Mouse (Mus musculus) ovary, postnatal 36 days (tissue): Measurements from ENCODE around the gene Lrmp.
A peak's percentile ranks its signal among the peaks of the same experiment; 100 is the strongest.
"Not testable (repeated sequence)": the region's sequence is repeated elsewhere in the genome, so short reads cannot be mapped to it uniquely, and the experiment has no call there.

ENCODE experiments used
- DNase-seq: peaks from one replicate; pipeline ENCODE4 v3.0.0; 2022; ENCODE audit warnings: low spot score, mixed read lengths

Gene Lrmp

GRCm38 (mm10) chr6:145104241-145104939 lies 11.1 kb upstream of the Lrmp start:
- DNase-seq, result no peak

GRCm38 (mm10) chr6:145105439-145105838 lies 10.0 kb upstream of the Lrmp start:
- no peak for DNase-seq

- no peak for DNase-seq
These were observed 9.2 kb upstream of the Lrmp start for GRCm38 (mm10) chr6:145106163-145106842.

- no peak for DNase-seq
These were observed 4.7 kb upstream of the Lrmp start for GRCm38 (mm10) chr6:145110786-145111185.

- peak; percentile 30 for DNase-seq
These were observed 2.6 kb upstream of the Lrmp start for GRCm38 (mm10) chr6:145112865-145113264.

- DNase-seq, result no peak
These were observed 892 bp upstream of the Lrmp start for GRCm38 (mm10) chr6:145114561-145114960.

- no peak for DNase-seq
These were observed 732 bp downstream of the Lrmp start for GRCm38 (mm10) chr6:145116098-145116672.

GRCm38 (mm10) chr6:145120086-145120485 lies 4.6 kb downstream of the Lrmp start:
- no peak for DNase-seq

- peak; percentile 12 for DNase-seq
These were observed 5.5 kb downstream of the Lrmp start for GRCm38 (mm10) chr6:145120787-145121589.

- no peak for DNase-seq
These were observed 6.4 kb downstream of the Lrmp start for GRCm38 (mm10) chr6:145121590-145122420.

GRCm38 (mm10) chr6:145122423-145123059 lies 7.1 kb downstream of the Lrmp start:
- no peak for DNase-seq

- no peak for DNase-seq
These were observed 7.9 kb downstream of the Lrmp start for GRCm38 (mm10) chr6:145123136-145124060.

- DNase-seq, result no peak
These were observed 9.2 kb downstream of the Lrmp start for GRCm38 (mm10) chr6:145124621-145125020.

- no peak for DNase-seq
These were observed 10.2 kb downstream of the Lrmp start for GRCm38 (mm10) chr6:145125591-145126113.

- DNase-seq, result no peak
These were observed 12.2 kb downstream of the Lrmp start for GRCm38 (mm10) chr6:145127652-145128051.

GRCm38 (mm10) chr6:145129563-145129962 lies 14.1 kb downstream of the Lrmp start:
- no peak for DNase-seq

- no peak for DNase-seq
These were observed 16.5 kb downstream of the Lrmp start for GRCm38 (mm10) chr6:145131991-145132390.

- DNase-seq, result not testable (repeated sequence)
These were observed 17.5 kb downstream of the Lrmp start for GRCm38 (mm10) chr6:145132969-145133368.

GRCm38 (mm10) chr6:145135295-145135694 lies 19.8 kb downstream of the Lrmp start:
- no peak for DNase-seq

GRCm38 (mm10) chr6:145135804-145136203 lies 20.4 kb downstream of the Lrmp start:
- DNase-seq, result no peak
